Mouse (Mus musculus) urinary bladder, postnatal 25 days (tissue): ENCODE results near the gene Rnf157.
"Not testable (repeated sequence)": the region's sequence is repeated elsewhere in the genome, so short reads cannot be mapped to it uniquely, and the experiment has no call there.

Experiments
- DNase-seq: peaks from one replicate; pipeline ENCODE4 v3.0.0; 2022; ENCODE audit warnings: low spot score

The Rnf157 gene

GRCm38 (mm10) chr11:116418194-116418840, 5.5 kb upstream of the Rnf157 start:
- no peak for DNase-seq

GRCm38 (mm10) chr11:116417054-116417453, 4.2 kb upstream of the Rnf157 start:
- DNase-seq: no peak

GRCm38 (mm10) chr11:116416196-116416943, 3.5 kb upstream of the Rnf157 start:
- DNase-seq: no peak

DNA sequence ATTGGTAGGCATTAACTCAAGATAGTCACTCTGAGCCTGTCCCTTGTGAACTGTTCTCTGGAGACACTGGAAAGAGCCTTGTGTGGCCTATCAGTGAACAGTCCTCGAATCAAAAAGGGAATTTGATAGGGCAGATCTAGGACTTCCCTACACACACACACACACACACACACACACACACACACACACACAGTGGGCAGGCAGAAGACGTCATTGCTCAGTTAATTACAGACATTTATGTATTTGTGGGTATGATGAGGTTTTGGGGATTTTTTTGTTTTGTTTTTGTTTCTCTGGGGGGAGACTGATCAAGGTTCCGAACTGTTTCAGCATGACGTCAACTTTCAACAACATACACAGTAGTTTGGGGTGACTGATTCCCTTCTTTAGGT, 795 bp upstream of the Rnf157 start:
- no peak for DNase-seq

DNA sequence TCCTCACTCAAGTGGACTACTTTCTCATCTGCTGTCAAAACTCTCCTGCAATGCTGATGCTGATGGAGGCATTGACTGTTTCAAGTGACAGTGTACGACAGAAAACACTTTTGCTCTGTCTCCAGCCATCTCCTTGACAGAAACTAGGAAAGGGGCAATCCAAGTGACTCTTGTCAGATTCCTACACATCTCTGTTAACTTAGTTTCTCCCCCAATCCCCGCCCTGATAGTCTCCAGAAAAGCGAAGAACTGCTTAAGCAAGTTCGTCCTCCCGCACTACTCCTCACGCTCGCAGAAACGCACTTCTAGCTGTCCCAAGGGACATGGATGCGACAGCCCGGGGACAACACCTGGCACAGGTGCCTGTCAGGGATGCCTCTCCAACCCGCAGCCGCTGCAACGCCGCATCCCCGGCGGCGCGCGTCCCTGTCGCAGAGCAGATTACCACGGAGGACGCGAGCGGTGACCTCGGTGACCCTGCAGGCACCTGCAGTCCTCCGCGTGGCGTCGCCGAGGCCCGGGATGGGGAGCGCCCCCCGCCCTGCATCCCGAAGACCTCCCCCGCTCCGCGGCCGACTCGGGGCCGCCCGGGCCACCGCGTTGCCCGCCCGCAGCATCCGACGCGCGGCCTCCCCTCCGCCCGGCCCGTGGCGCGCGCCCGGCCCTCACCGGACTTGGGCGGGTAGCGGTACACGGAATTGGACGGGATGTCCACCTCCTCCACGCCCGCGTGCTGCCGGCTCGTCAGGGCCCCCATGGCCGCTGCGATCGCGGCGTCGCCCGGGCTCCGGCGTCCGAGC, 604 bp downstream of the Rnf157 start:
- no peak for DNase-seq

DNA sequence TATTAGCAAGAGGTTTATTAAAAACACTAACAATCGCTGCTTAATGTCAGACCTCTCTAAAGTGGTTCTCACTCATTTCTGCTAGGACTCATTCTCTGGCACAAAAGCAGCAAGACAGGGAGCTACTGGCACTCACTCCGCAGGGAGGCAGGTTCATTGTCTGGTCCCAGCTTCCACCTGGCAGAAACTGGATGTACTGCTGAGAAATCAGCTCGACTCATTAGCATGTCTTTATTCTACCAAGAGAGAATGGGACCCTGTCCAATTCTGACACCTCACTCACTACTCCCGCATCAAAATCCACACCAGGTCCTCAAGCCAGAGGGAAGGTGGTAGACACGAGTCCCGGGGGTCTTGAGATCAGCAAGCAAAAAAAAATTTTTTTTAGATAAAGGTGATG, 1.2 kb downstream of the Rnf157 start:
- no peak for DNase-seq

DNA sequence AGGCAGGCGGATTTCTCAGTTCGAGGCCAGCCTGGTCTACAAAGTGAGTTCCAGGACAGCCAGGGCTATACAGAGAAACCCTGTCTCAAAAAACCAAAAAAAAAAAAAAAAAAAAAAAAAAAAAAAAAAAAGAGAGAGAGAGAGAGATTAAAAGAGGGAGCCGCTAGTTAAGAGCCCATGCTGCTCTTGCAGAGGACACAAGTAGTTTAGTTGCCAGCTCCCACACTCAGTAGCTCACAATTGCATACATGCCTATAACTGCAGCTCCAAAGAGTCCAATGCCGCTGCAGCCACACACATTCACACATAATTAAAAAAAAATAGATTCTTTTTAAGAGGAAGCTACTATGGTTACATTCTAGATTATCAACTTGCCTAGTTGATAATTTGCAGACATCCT, 2.4 kb downstream of the Rnf157 start:
- DNase-seq: not testable (repeated sequence)

- no peak for DNase-seq
Observed at GRCm38 (mm10) chr11:116409008-116409407, 3.8 kb downstream of the Rnf157 start.

GRCm38 (mm10) chr11:116406231-116406728, 6.6 kb downstream of the Rnf157 start:
- no peak for DNase-seq

- no peak for DNase-seq
Observed at GRCm38 (mm10) chr11:116405601-116406000, 7.2 kb downstream of the Rnf157 start.

DNA sequence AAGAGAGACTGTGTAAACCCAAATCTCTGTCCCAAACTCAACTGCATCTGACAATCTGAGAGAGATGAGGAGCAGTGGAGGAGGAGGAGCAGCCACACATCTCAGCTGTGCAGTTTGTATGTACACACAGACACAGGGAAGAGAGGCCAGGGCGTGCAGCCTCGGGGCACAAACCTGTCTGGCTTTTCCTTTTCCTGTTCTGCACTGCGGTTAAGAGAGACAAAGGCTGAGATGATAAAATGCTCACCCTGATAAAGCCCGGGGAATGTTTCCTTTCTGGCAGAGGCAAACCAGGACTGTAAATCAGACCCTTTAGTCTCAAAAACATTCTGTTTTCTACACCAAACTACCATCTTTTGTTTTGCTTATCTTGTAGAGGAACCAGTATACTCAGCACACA, 12.3 kb downstream of the Rnf157 start:
- DNase-seq: no peak

DNA sequence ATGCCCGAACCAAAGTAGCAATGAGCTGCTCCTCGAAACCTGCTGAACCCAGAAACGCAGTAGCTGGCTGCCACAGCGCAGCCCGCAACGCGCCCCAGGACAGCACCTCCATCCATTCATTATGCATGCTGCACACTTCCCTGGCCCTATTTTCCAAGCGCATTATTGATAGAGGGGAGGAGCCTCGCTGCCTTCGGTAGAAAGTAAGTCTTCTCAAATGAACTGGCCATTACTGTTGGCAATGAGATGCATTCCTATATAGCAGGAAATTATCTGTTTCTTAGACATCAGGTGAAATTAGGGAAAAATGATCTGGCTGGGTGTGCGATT, 14.5 kb downstream of the Rnf157 start:
- DNase-seq: no peak

- DNase-seq: no peak
Observed at GRCm38 (mm10) chr11:116397517-116398347, 15.1 kb downstream of the Rnf157 start.

DNA sequence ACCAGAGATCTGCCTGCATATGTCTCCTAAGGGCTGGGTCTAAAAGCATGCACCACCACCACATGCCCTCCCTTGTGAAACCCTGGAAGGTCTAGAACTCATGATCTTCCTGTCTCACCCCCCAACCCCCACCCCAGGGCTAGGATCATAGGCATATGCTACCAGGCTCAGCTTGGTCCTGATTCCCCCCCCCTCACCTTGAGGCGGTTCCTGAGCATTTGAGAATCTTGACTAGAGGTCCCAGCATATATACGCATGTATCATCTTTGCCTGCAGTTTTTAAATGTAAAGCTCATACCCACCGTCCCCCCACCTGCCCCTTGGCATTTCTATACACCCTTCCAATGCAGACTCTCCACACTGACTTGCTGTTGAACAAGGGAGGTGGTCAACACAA, 15.9 kb downstream of the Rnf157 start:
- DNase-seq: no peak

DNA sequence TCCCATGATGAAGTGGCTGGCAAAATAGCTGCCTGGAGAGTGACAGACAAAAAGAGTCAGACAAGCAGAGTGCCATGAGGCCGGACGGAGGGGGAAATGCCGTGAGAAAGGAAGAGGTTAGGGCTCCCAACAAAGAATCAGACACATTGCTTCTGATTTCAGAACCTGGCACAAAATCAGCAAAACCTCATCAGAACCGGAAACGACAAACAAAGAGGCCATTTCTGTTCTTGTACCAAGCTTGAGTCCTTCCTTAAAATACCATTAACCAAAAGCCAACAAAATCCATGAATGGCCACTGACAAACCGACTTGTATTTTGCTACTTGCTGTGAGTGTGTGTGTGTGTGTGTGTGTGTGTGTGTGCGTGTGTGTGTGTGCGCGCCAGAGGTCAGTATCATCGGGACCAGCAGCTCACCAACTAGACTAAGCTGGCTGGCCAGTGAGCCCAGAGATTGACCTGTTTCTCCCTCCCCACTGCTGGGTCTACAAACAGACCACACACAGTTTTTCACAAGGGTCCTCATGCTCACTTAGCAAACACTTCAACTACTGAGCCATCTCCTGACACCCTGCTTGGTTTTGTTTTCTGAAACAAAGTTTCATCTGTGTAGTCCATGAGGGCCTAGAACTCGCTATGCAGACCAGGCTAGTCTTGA, 16.4 kb downstream of the Rnf157 start:
- DNase-seq: no peak

DNA sequence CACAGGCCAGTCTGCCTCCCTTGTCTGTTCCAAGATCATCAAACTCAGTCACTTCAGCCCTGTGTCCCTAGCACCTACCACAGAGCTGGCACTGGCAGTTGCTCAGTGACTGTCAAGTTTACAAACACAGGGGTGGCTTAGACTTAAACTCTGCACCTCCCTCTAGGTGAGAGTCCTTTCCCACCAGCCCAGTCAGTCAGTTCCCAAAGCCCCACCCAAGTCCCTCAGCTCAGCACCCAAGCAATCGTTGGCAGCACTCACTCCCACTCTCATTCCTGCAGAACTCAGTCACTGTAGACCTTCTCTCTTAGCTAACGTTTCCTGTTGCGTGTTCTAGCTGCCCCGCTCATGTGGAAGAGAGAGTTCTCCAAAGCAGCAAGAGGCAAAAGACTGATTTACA, 18.1 kb downstream of the Rnf157 start:
- no peak for DNase-seq

- no peak for DNase-seq
Observed at GRCm38 (mm10) chr11:116388841-116389480, 23.9 kb downstream of the Rnf157 start.

- no peak for DNase-seq
Observed at GRCm38 (mm10) chr11:116387086-116388071, 25.5 kb downstream of the Rnf157 start.

GRCm38 (mm10) chr11:116385999-116386398, 26.8 kb downstream of the Rnf157 start:
- DNase-seq: no peak

GRCm38 (mm10) chr11:116384171-116384570, 28.7 kb downstream of the Rnf157 start:
- DNase-seq: no peak
